Mouse (Mus musculus) CH12.LX (cell line): Measurements from ENCODE around the gene Gm28047. TPM values are rescaled to one million over a fixed set of nuclear protein-coding genes. Genes with fewer than 3 reads are reported as not detected.

ENCODE experiments used
- DNase-seq: peaks from one replicate; pipeline ENCODE4 v3.0.0-alpha.2; 2013; ENCODE audit errors: extremely low read depth
- H3K27ac ChIP-seq: 2 replicates; pipeline ENCODE4 v1.5.1; 2012; ENCODE audit warnings: low read depth, mild to moderate bottlenecking, control low read depth, moderate library complexity; ENCODE audit not compliant: insufficient read depth
- H3K27me3 ChIP-seq: replicated peaks from 2 replicates; pipeline ENCODE3; 2012; ENCODE audit warnings: inconsistent platforms
- H3K36me3 ChIP-seq, 2 experiments: replicated peaks in 1 of 2; 2 replicates each; pipeline versions ENCODE3 to v1.6.1; 2012; ENCODE audit warnings: inconsistent platforms in 1 of 2, low read length in 1 of 2, mild to moderate bottlenecking in 1 of 2, mixed read lengths in 1 of 2, moderate library complexity in 1 of 2; ENCODE audit not compliant: control insufficient read depth in 1 of 2, insufficient read depth in 1 of 2
- H3K4me1 ChIP-seq, 2 experiments: 2 replicates each; pipeline ENCODE4 v1.6.1; 2012; ENCODE audit warnings: inconsistent platforms in 1 of 2, moderate library complexity in 1 of 2; ENCODE audit not compliant: insufficient read depth in 2 of 2, control insufficient read depth in 1 of 2
- H3K4me2 ChIP-seq: 2 replicates; pipeline ENCODE4 v1.6.1; 2012; ENCODE audit warnings: low read depth, mild to moderate bottlenecking, control low read depth; ENCODE audit not compliant: poor library complexity, insufficient read depth, severe bottlenecking
- H3K4me3 ChIP-seq, 3 experiments: fragments of 150-350 bp in 1 of 3; sonication (generic) in 1 of 3; replicated peaks in 1 of 3; 2 replicates each; pipeline versions ENCODE3 to v1.5.1; 2011 to 2012; ENCODE audit warnings: low read depth in 2 of 3, low read length in 2 of 3, mild to moderate bottlenecking in 2 of 3, moderate library complexity in 2 of 3, control low read depth in 1 of 3, improper control_type of control experiment in 1 of 3, inconsistent platforms in 1 of 3, mixed read lengths in 1 of 3; ENCODE audit not compliant: poor library complexity in 1 of 3
- H3K79me2 ChIP-seq: replicated peaks from 2 replicates; pipeline ENCODE4 v1.6.1; 2012; ENCODE audit warnings: mild to moderate bottlenecking, moderate library complexity; ENCODE audit not compliant: control insufficient read depth, poor library complexity, insufficient read depth, severe bottlenecking; ENCODE audit errors: extremely low read depth
- H3K9ac ChIP-seq: 2 replicates; pipeline ENCODE4 v1.6.1; 2012; ENCODE audit warnings: low read depth, mild to moderate bottlenecking, control low read depth, moderate library complexity; ENCODE audit not compliant: insufficient read depth
- H3K9me3 ChIP-seq: replicated peaks from 2 replicates; pipeline ENCODE3; 2012; ENCODE audit warnings: low read length, inconsistent platforms, mixed read lengths
- BHLHE40 ChIP-seq: IDR thresholded peaks from 2 replicates; pipeline ENCODE4 v1.6.1; 2011; ENCODE audit warnings: mild to moderate bottlenecking, low read depth, low read length, improper control_type of control experiment
- CHD2 ChIP-seq: IDR thresholded peaks from 2 replicates; pipeline ENCODE4 v1.6.1; 2011; ENCODE audit warnings: low read length, improper control_type of control experiment
- CTCF ChIP-seq, 2 experiments: IDR thresholded peaks in 1 of 2; conservative IDR thresholded peaks in 1 of 2; 2 replicates each; pipeline ENCODE4 v1.5.1; 2011 to 2012; ENCODE audit warnings: low read depth in 2 of 2, low read length in 2 of 2, improper control_type of control experiment in 1 of 2, inconsistent platforms in 1 of 2, mild to moderate bottlenecking in 1 of 2, moderate library complexity in 1 of 2
- E2F4 ChIP-seq: IDR thresholded peaks from 2 replicates; pipeline ENCODE4 v1.6.1; 2011; ENCODE audit warnings: low read depth, low read length, improper control_type of control experiment; ENCODE audit not compliant: insufficient replicate concordance
- GABPA ChIP-seq: IDR thresholded peaks from 2 replicates; pipeline ENCODE4 v1.6.1; 2012; ENCODE audit warnings: low read depth, low read length, improper control_type of control experiment, inconsistent platforms; ENCODE audit not compliant: insufficient replicate concordance
- HCFC1 ChIP-seq: IDR thresholded peaks from 2 replicates; pipeline ENCODE4 v1.6.1; 2012; ENCODE audit warnings: low read depth, mild to moderate bottlenecking, inconsistent platforms, low read length, improper control_type of control experiment
- IRF4 ChIP-seq: IDR thresholded peaks from 2 replicates; pipeline ENCODE4 v1.6.1; 2014; ENCODE audit warnings: low read depth, mild to moderate bottlenecking, inconsistent platforms, low read length, improper control_type of control experiment
- KAT2A ChIP-seq: IDR thresholded peaks from 2 replicates; pipeline ENCODE4 v1.6.1; 2012; ENCODE audit warnings: low read length, improper control_type of control experiment, inconsistent platforms; ENCODE audit not compliant: insufficient replicate concordance
- MAFK ChIP-seq: IDR thresholded peaks from 2 replicates; pipeline ENCODE4 v1.6.1; 2011; ENCODE audit warnings: low read length, improper control_type of control experiment; ENCODE audit not compliant: insufficient replicate concordance
- MAX ChIP-seq: IDR thresholded peaks from 2 replicates; pipeline ENCODE4 v1.6.1; 2011; ENCODE audit warnings: low read length, improper control_type of control experiment
- MAZ ChIP-seq: IDR thresholded peaks from 2 replicates; pipeline ENCODE4 v1.6.1; 2012; ENCODE audit warnings: low read depth, mild to moderate bottlenecking, inconsistent platforms, low read length, improper control_type of control experiment, moderate library complexity
- MXI1 ChIP-seq: IDR thresholded peaks from 2 replicates; pipeline ENCODE4 v1.6.1; 2011; ENCODE audit warnings: mild to moderate bottlenecking, low read depth, low read length, improper control_type of control experiment
- MYC ChIP-seq: IDR thresholded peaks from 2 replicates; pipeline ENCODE4 v1.6.1; 2011; ENCODE audit warnings: low read depth, mild to moderate bottlenecking, improper control_type of control experiment, low read length
- NELFE ChIP-seq: IDR thresholded peaks from 2 replicates; pipeline ENCODE4 v1.6.1; 2011; ENCODE audit warnings: low read depth, low read length, improper control_type of control experiment
- PAX5 ChIP-seq: IDR thresholded peaks from 2 replicates; pipeline ENCODE4 v1.6.1; 2012; ENCODE audit warnings: low read length, inconsistent platforms, mixed read lengths
- POLR2A ChIP-seq: IDR thresholded peaks from 2 replicates; pipeline ENCODE4 v1.6.1; 2011; ENCODE audit warnings: low read depth, mild to moderate bottlenecking, improper control_type of control experiment, low read length
- RAD21 ChIP-seq: IDR thresholded peaks from 2 replicates; pipeline ENCODE4 v1.6.1; 2011; ENCODE audit warnings: low read depth, mild to moderate bottlenecking, low read length, improper control_type of control experiment, moderate library complexity
- RCOR1 ChIP-seq: conservative IDR thresholded peaks from 2 replicates; pipeline ENCODE4 v1.6.1; 2012; ENCODE audit warnings: low read depth, mild to moderate bottlenecking, inconsistent platforms, low read length, improper control_type of control experiment
- SIN3A ChIP-seq: IDR thresholded peaks from 2 replicates; pipeline ENCODE4 v1.6.1; 2012; ENCODE audit warnings: low read length, improper control_type of control experiment, inconsistent platforms
- TCF12 ChIP-seq: IDR thresholded peaks from 2 replicates; pipeline ENCODE4 v1.6.1; 2014; ENCODE audit warnings: low read depth, mild to moderate bottlenecking, inconsistent platforms, low read length, improper control_type of control experiment
- UBTF ChIP-seq: IDR thresholded peaks from 2 replicates; pipeline ENCODE4 v1.6.1; 2012; ENCODE audit warnings: low read depth, mild to moderate bottlenecking, inconsistent platforms, low read length, improper control_type of control experiment, moderate library complexity
- USF1 ChIP-seq: IDR thresholded peaks from 2 replicates; pipeline ENCODE4 v1.6.1; 2014; ENCODE audit warnings: low read depth, mild to moderate bottlenecking, inconsistent platforms, low read length, improper control_type of control experiment
- USF2 ChIP-seq: conservative IDR thresholded peaks from 2 replicates; pipeline ENCODE4 v1.6.1; 2011; ENCODE audit warnings: low read depth, low read length, improper control_type of control experiment
- ZC3H11A ChIP-seq: IDR thresholded peaks from 2 replicates; pipeline ENCODE4 v1.6.1; 2012; ENCODE audit warnings: low read depth, mild to moderate bottlenecking, inconsistent platforms, low read length, improper control_type of control experiment
- ZMIZ1 ChIP-seq: IDR thresholded peaks from 2 replicates; pipeline ENCODE4 v1.6.1; 2012; ENCODE audit warnings: low read depth, mild to moderate bottlenecking, inconsistent platforms, low read length, improper control_type of control experiment
- dilution Hi-C: fragments of 300-500 bp; cut with MboI; formaldehyde crosslinking; loops from 2 replicates; pipeline ENCODE4 v1.14.3; 2020; ENCODE audit warnings: low sequenced_read_pairs; ENCODE audit not compliant: extremely low pct_unique_long_range_greater_than_20kb, extremely low pct_ligation_motif_present
- in situ Hi-C: fragments of 300-500 bp; cut with MboI; formaldehyde crosslinking; loops from 3 replicates; pipeline ENCODE4 v1.14.3; 2019; ENCODE audit warnings: low sequenced_read_pairs, low pct_ligation_motif_present, low pct_unique_long_range_greater_than_20kb, mixed read lengths
- polyA plus RNA-seq: library from polyadenylated mRNA; unstranded; fragments of >175 nt; gene quantifications from 2 replicates; pipeline ENCODE4 v1.2.1, GENCODE M21; 2012; ENCODE audit warnings: low read depth; ENCODE audit not compliant: insufficient read length
- total RNA-seq, 2 experiments: library from RNA; depleted of rRNA; stranded (reverse); fragments of 300-350 nt in 1 of 2; fragments of >200 nt in 1 of 2; gene quantifications; 2 replicates each; pipeline ENCODE4 v1.2.3; 2012 to 2014

Gm28047 gene
- total and polyA plus RNA-seq, 3 experiments, result not detected

DNA sequence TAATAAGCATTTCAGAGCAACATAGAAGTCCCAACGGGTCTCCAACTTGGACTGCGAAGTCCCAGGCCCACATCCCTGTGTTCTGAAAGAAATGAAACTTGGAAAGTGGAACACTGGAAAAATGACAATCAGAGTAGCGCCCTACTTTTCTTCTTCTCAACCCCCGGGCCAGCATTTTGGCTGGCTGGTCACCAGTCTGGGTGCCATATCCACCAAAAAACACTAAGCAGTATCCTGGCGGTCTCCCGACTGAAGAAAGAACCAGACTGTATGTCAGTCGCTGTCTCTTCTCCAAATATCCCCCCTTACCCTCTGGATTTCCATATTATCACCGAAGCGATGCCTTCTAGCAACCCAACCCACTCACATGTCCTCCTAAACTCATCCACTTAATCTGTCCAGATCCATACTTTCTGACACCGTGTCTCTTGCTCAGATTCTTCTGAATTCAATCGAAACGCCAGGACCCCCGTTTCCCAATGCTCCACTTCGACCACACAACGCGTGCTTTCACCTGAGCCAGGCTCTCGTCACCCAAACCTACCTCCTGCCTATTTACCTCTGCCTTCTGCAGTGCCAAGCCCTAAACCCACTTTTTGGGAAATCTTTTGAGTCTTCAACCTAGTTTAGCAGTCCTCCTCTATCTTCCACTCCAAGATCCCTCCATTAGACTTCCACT, 437 bp downstream of the Gm28047 start:
- H3K4me3 ChIP-seq, result peak overlapping the region; percentile 69 to 86 (median 69)
- TF ChIP-seq TCF12 (no peak), ZMIZ1 (no peak), CTCF (conservative IDR thresholded peaks at IDR 0.05 in 1 of 2, IDR thresholded peaks at IDR 0.05 in 1 of 2; ENCODE audit: low read depth in 2 of 2, low read length in 2 of 2) (no peak), CHD2 (no peak), GABPA (no peak), BHLHE40 (no peak), IRF4 (0 out of 2 replicates have a peak, but pooled peaks have one; percentile 28), RCOR1 (peak; percentile 39; the same call in 1 of the 2 replicates), MYC (no peak), MXI1 (peak; percentile 45; the same call in 1 of the 2 replicates), MAX (0 out of 2 replicates have a peak, but pooled peaks have one; percentile 62)
- dilution Hi-C loops, result no loop called here
- in situ Hi-C loops, result no loop called here
- no peaks in the 10 kb centered on the region for H3K27me3 ChIP-seq
- H3K36me3 ChIP-seq, result peaks cover 0 to 17% of the 10 kb centered on the region in 2 experiments
- peaks cover 17% of the 10 kb centered on the region for H3K79me2 ChIP-seq
- H3K9ac ChIP-seq, result peak overlapping the region; percentile 77
- peak; percentile 29 for DNase-seq
- H3K4me1 ChIP-seq, result peaks cover 6 to 38% of the 10 kb centered on the region in 2 experiments; a peak in 3 of 4 replicates
- H3K27ac ChIP-seq, result no peak overlapping the region
- H3K9me3 ChIP-seq, result no peaks in the 10 kb centered on the region
- peak overlapping the region; percentile 87 for H3K4me2 ChIP-seq

GRCm38 (mm10) chr15:102623121-102623520, 1.7 kb downstream of the Gm28047 start:
- TF ChIP-seq RAD21 (no peak), USF2 (no peak), MAZ (no peak), KAT2A (no peak), SIN3A (no peak), E2F4 (no peak), USF1 (no peak), TCF12 (no peak), POLR2A (no peak), PAX5 (no peak), MAX (no peak), BHLHE40 (no peak), MAFK (no peak), ZC3H11A (no peak), UBTF (no peak), HCFC1 (no peak), ZMIZ1 (no peak), MXI1 (no peak), CHD2 (no peak), NELFE (no peak)
- no peak for DNase-seq
- dilution Hi-C loops, result no loop called here

More at GRCm38 (mm10) chr15:102623121-102623520, 1.7 kb downstream of the Gm28047 start:
- Histone ChIP-seq H3K4me2 (no peak overlapping the region), H3K79me2 (peaks cover 18% of the 10 kb centered on the region), H3K9ac (no peak overlapping the region), H3K4me1 (peaks cover 6 to 45% of the 10 kb centered on the region in 2 experiments; a peak in 3 of 4 replicates), H3K27me3 (no peaks in the 10 kb centered on the region), H3K36me3 (peaks cover 0 to 23% of the 10 kb centered on the region in 2 experiments), H3K4me3 (no peak overlapping the region), H3K9me3 (no peaks in the 10 kb centered on the region), H3K27ac (no peak overlapping the region)
- in situ Hi-C loops, result no loop called here
